Mouse (Mus musculus): Measurements from ENCODE around the gene Krtap19-5. TPM values are rescaled to one million over a fixed set of nuclear protein-coding genes. Genes with fewer than 3 reads are reported as not detected.

Gene Krtap19-5
- not detected in 2 replicates for polyA plus RNA-seq (2015; fragmentation: Nextera tagmentation; extraction: Ambion mirVana)

DNA sequence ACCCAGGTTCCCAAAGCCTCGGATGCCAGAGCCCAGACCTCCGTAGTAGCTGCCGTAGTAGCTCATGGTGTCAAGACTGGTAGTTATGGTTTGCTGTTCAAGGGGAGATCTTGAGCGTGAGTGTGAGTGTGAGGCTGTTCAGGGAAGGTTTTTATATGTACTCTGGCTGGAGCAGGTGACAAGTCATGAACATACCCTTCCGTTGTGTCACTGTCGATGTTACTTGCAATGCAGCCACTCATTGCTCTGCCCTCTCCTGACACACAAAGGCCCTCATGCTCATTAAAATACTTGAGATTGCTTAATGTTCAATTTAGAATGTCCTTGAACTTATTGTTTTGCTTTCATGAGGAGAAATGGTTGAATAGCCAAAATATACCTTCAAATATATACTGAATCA, at the start of gene Krtap19-5:
TSS of gene Krtap19-5 (minus strand) at position 101 of the 400 bp plus-strand sequence.
- H3K4me1 ChIP-seq = no peaks in the 10 kb centered on the region
- H3K9ac ChIP-seq = no peak within 1 kb of the TSS
- H3K4me2 ChIP-seq = no peak within 1 kb of the TSS
- WGBS = 93% methylated on average over 6 of the region's 6 CpGs
- no peak within 1 kb of the TSS for H3K27ac ChIP-seq
- no peaks in the 10 kb centered on the region for H3K36me3 ChIP-seq
- no peak within 1 kb of the TSS for H3K4me3 ChIP-seq
- no peaks in the 10 kb centered on the region for H3K9me3 ChIP-seq
- H3K27me3 ChIP-seq = no peaks in the 10 kb centered on the region
- no peak for ATAC-seq (ENCODE audit: insufficient number of reproducible peaks, low FRiP score, low TSS enrichment, low read depth)

DNA sequence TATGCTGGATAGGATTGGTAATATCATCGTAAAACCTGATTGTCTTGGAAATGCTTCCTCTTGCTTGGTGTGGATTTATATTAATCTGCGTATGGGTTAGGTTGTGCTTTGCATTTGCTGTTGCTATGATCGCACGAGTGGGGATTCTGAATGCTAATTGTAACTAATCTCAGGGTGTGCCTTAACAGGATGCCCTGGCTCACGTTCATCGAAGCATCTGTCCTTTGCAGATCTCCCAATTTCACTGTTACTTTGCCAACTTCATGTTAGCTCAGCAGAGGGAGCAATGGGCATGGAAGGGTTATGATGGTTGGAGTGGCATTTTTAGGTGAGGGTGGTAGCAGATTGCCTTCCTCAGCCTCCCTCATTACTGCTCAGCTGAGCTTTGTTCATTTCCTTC, 44.8 kb upstream of the Krtap19-5 start:
- H3K9ac ChIP-seq = no peak overlapping the region
- no peak overlapping the region for H3K4me3 ChIP-seq
- ATAC-seq (ENCODE audit: insufficient number of reproducible peaks, low FRiP score, low TSS enrichment, low read depth) = no peak
- no peaks in the 10 kb centered on the region for H3K36me3 ChIP-seq
- H3K4me2 ChIP-seq = no peak overlapping the region
- no peak overlapping the region for H3K27ac ChIP-seq
- H3K4me1 ChIP-seq = no peaks in the 10 kb centered on the region
- whole genome bisulfite sequencing = 86% methylated on average over 6 of the region's 6 CpGs
- H3K9me3 ChIP-seq = no peaks in the 10 kb centered on the region
- H3K27me3 ChIP-seq = no peaks in the 10 kb centered on the region

DNA sequence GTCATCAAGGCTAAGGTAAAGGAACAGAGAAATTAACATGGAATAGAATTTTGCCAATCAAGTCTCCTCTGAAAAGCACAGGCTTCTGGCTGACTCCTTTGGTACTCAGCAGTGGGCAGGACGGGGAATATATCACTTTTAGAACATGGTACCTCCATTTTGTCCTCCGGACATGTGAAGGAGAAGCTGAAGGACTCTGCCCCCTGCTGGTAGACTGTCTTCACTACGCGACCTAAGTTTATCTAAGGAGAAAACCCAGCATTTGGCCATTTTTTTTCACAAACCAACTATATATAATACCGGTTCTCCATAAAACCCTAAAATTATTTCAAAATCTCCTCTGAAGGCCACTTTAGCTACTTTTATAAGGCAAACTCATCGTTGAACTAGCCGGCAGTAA, 42.0 kb upstream of the Krtap19-5 start:
- no peaks in the 10 kb centered on the region for H3K27me3 ChIP-seq
- no peaks in the 10 kb centered on the region for H3K4me1 ChIP-seq
- H3K4me3 ChIP-seq = no peak overlapping the region
- H3K36me3 ChIP-seq = no peaks in the 10 kb centered on the region
- no peak for ATAC-seq (ENCODE audit: insufficient number of reproducible peaks, low FRiP score, low TSS enrichment, low read depth)
- H3K4me2 ChIP-seq = no peak overlapping the region
- H3K27ac ChIP-seq = no peak overlapping the region
- 64% methylated on average over 7 of the region's 7 CpGs for WGBS
- no peak overlapping the region for H3K9ac ChIP-seq
- no peaks in the 10 kb centered on the region for H3K9me3 ChIP-seq

- H3K4me2 ChIP-seq = no peak within 1 kb of the TSS
- H3K9ac ChIP-seq = no peak within 1 kb of the TSS
- no peaks in the 10 kb centered on the region for H3K27me3 ChIP-seq
- WGBS = 78% methylated on average over 3 of the region's 3 CpGs
- H3K9me3 ChIP-seq = no peaks in the 10 kb centered on the region
- no peak within 1 kb of the TSS for H3K27ac ChIP-seq
- no peaks in the 10 kb centered on the region for H3K4me1 ChIP-seq
- no peak for ATAC-seq (ENCODE audit: insufficient number of reproducible peaks, low FRiP score, low TSS enrichment, low read depth)
- H3K4me3 ChIP-seq = no peak within 1 kb of the TSS
- H3K36me3 ChIP-seq = no peaks in the 10 kb centered on the region
Measured at GRCm38 (mm10) chr16:88932165-88932564, 35.9 kb upstream of the Krtap19-5 start, which contains the start of gene Krtap19-9b. Gene Krtap19-9b, minus strand, starts transcription at chr16:88932265.

GRCm38 (mm10) chr16:88886870-88887269, 9.4 kb downstream of the Krtap19-5 start:
- WGBS = 83% methylated on average over 6 of the region's 6 CpGs
- H3K4me1 ChIP-seq = no peaks in the 10 kb centered on the region
- H3K36me3 ChIP-seq = no peaks in the 10 kb centered on the region
- no peaks in the 10 kb centered on the region for H3K9me3 ChIP-seq
- no peak for ATAC-seq (ENCODE audit: insufficient number of reproducible peaks, low FRiP score, low TSS enrichment, low read depth)
- no peak overlapping the region for H3K27ac ChIP-seq
- no peak overlapping the region for H3K9ac ChIP-seq
- H3K27me3 ChIP-seq = no peaks in the 10 kb centered on the region
- no peak overlapping the region for H3K4me2 ChIP-seq
- no peak overlapping the region for H3K4me3 ChIP-seq

DNA sequence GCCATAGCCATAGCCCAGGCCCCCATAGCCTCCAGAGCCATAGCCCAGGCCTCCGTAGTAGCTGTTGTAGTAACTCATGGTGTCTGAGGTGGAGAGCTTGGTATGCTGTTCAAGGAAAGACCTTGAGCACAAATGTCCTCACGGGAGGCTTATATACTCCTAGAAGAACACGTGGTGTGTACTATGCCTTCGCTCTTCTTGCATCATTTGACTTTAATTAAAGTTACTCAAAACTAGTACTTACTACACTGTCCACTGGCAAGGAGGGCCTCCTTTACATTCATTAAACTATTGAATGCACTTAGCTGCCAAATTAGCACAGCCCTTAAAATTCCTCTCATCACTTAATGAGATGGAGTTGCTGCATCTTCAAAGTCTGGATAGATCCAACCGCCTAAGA, 11.3 kb downstream of the Krtap19-5 start, which contains the start of gene Krtap19-4:
TSS of gene Krtap19-4 (minus strand) at position 101 of the 400 bp plus-strand sequence.
- Histone ChIP-seq H3K4me1 (no peaks in the 10 kb centered on the region), H3K9me3 (no peaks in the 10 kb centered on the region), H3K27ac (no peak within 1 kb of the TSS), H3K36me3 (no peaks in the 10 kb centered on the region), H3K9ac (no peak within 1 kb of the TSS), H3K27me3 (no peaks in the 10 kb centered on the region), H3K4me2 (no peak within 1 kb of the TSS), H3K4me3 (no peak within 1 kb of the TSS)
- 86% methylated on average over 5 of the region's 5 CpGs for WGBS
- ATAC-seq (ENCODE audit: insufficient number of reproducible peaks, low FRiP score, low TSS enrichment, low read depth) = no peak

- Histone ChIP-seq H3K9me3 (no peaks in the 10 kb centered on the region), H3K9ac (no peak within 1 kb of the TSS), H3K36me3 (no peaks in the 10 kb centered on the region), H3K27me3 (no peaks in the 10 kb centered on the region), H3K27ac (no peak within 1 kb of the TSS), H3K4me1 (no peaks in the 10 kb centered on the region), H3K4me2 (no peak within 1 kb of the TSS), H3K4me3 (no peak within 1 kb of the TSS)
- ATAC-seq (ENCODE audit: insufficient number of reproducible peaks, low FRiP score, low TSS enrichment, low read depth) = no peak
- WGBS = 85% methylated on average over 2 of the region's 2 CpGs
Measured at GRCm38 (mm10) chr16:88877938-88878337, 18.3 kb downstream of the Krtap19-5 start, which contains the start of gene Krtap19-3. Gene Krtap19-3, minus strand, starts transcription at chr16:88878038.

GRCm38 (mm10) chr16:88874169-88874568, 22.1 kb downstream of the Krtap19-5 start, which contains the start of gene Krtap19-2:
Gene Krtap19-2, minus strand, starts transcription at chr16:88874269.
- Histone ChIP-seq H3K4me3 (no peak within 1 kb of the TSS), H3K27me3 (no peaks in the 10 kb centered on the region), H3K36me3 (no peaks in the 10 kb centered on the region), H3K4me1 (no peaks in the 10 kb centered on the region), H3K4me2 (no peak within 1 kb of the TSS), H3K9me3 (no peaks in the 10 kb centered on the region), H3K9ac (no peak within 1 kb of the TSS), H3K27ac (no peak within 1 kb of the TSS)
- WGBS = 86% methylated on average over 3 of the region's 3 CpGs
- ATAC-seq (ENCODE audit: insufficient number of reproducible peaks, low FRiP score, low TSS enrichment, low read depth) = no peak

GRCm38 (mm10) chr16:88869311-88869710, 26.9 kb downstream of the Krtap19-5 start, which contains the start of gene Krtap19-1:
Gene Krtap19-1, minus strand, starts transcription at chr16:88869411.
- Histone ChIP-seq H3K9ac (no peak within 1 kb of the TSS), H3K4me3 (no peak within 1 kb of the TSS), H3K4me1 (no peaks in the 10 kb centered on the region), H3K36me3 (no peaks in the 10 kb centered on the region), H3K4me2 (no peak within 1 kb of the TSS), H3K27me3 (no peaks in the 10 kb centered on the region), H3K9me3 (no peaks in the 10 kb centered on the region), H3K27ac (no peak within 1 kb of the TSS)
- 82% methylated on average over 6 of the region's 6 CpGs for WGBS
- no peak for ATAC-seq (ENCODE audit: insufficient number of reproducible peaks, low FRiP score, low TSS enrichment, low read depth)

DNA sequence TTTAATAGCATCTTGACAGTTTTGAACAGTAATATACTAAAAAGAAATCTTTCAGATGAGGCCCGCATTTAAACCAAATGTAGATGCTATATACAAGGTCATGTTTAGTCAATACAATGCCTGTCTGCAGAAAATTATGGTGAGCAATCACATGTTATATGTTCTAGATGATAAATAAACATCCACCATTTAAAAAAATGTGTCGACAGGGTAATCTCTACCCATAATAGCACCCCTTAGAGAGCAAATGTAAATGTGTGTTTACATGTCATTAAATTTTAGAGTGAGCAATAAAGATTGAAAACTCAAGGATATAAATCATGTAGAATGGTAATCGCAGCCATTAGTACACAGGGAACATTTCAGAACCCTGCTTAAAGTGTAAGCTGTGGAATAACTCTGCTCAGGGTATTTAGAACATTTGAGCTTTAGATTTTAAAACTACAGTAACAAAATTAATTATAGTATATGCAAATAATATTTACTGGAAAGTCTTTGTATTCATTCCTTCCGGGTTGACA, 31.3 kb downstream of the Krtap19-5 start:
- Histone ChIP-seq H3K4me2 (no peak overlapping the region), H3K27ac (no peak overlapping the region), H3K4me3 (no peak overlapping the region), H3K36me3 (no peaks in the 10 kb centered on the region), H3K4me1 (no peaks in the 10 kb centered on the region), H3K9ac (no peak overlapping the region), H3K27me3 (no peaks in the 10 kb centered on the region), H3K9me3 (no peaks in the 10 kb centered on the region)
- ATAC-seq (ENCODE audit: insufficient number of reproducible peaks, low FRiP score, low TSS enrichment, low read depth) = no peak
- WGBS = 67% methylated on average over 4 of the region's 4 CpGs

- no peak overlapping the region for H3K9ac ChIP-seq
- H3K4me1 ChIP-seq = no peaks in the 10 kb centered on the region
- no peak overlapping the region for H3K4me3 ChIP-seq
- H3K4me2 ChIP-seq = no peak overlapping the region
- 13% methylated on average over 5 of the region's 5 CpGs for WGBS
- H3K36me3 ChIP-seq = no peaks in the 10 kb centered on the region
- no peak overlapping the region for H3K27ac ChIP-seq
- no peaks in the 10 kb centered on the region for H3K27me3 ChIP-seq
- no peaks in the 10 kb centered on the region for H3K9me3 ChIP-seq
- ATAC-seq (ENCODE audit: insufficient number of reproducible peaks, low FRiP score, low TSS enrichment, low read depth) = no peak
Measured at GRCm38 (mm10) chr16:88851450-88851849, 44.8 kb downstream of the Krtap19-5 start.

DNA sequence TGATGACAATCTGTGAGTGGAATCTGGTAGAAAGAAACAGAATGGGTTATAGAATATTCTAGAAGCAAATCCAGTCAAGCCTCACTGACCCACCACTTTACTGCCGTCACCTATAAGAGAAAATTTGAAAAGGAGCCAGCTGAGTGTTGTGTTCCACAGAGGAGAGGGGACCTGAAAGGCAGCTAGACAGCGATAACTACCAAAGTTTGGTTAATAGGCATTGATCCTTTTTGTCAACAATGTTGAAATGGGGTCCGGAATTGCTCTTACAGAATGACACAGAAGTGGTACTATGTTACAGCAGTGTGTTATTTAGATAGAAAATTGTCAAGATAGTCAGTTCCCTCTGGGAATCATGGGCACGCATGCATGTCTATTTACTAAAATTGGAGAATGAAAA, 47.7 kb downstream of the Krtap19-5 start:
- no peak overlapping the region for H3K4me3 ChIP-seq
- WGBS = 86% methylated on average over 4 of the region's 4 CpGs
- H3K36me3 ChIP-seq = no peaks in the 10 kb centered on the region
- no peak overlapping the region for H3K9ac ChIP-seq
- H3K9me3 ChIP-seq = no peaks in the 10 kb centered on the region
- no peak for ATAC-seq (ENCODE audit: insufficient number of reproducible peaks, low FRiP score, low TSS enrichment, low read depth)
- no peak overlapping the region for H3K27ac ChIP-seq
- no peak overlapping the region for H3K4me2 ChIP-seq
- no peaks in the 10 kb centered on the region for H3K4me1 ChIP-seq
- no peaks in the 10 kb centered on the region for H3K27me3 ChIP-seq

- no peaks in the 10 kb centered on the region for H3K9me3 ChIP-seq
- H3K27me3 ChIP-seq = no peaks in the 10 kb centered on the region
- H3K4me3 ChIP-seq = no peak overlapping the region
- no peak overlapping the region for H3K27ac ChIP-seq
- no peaks in the 10 kb centered on the region for H3K4me1 ChIP-seq
- ATAC-seq (ENCODE audit: insufficient number of reproducible peaks, low FRiP score, low TSS enrichment, low read depth) = no peak
- WGBS = 85% methylated on average over 1 of the region's 1 CpGs
- no peak overlapping the region for H3K9ac ChIP-seq
- no peak overlapping the region for H3K4me2 ChIP-seq
- no peaks in the 10 kb centered on the region for H3K36me3 ChIP-seq
Measured at GRCm38 (mm10) chr16:88847363-88847762, 48.9 kb downstream of the Krtap19-5 start.

Measured in limb, embryonic 15.5 days (tissue).